Mouse (Mus musculus) limb, embryonic 13.5 days (tissue): ENCODE measurements at regions not wholly inside any gene's neighbourhood (a gene's known extent, or its start where the extent isn't known, plus 50 kb on each side); places are given as distances from the start of the nearest gene placed in this dataset.
A peak's percentile ranks its signal among the peaks of the same experiment; 100 is the strongest.

ENCODE experiments used
- ATAC-seq: fragments of 200-750 bp; cut with Nextera tagmentation; 2 replicates; pipeline ENCODE4 v1.8.0; 2017; ENCODE audit warnings: low read depth, moderate number of reproducible peaks, moderate TSS enrichment; ENCODE audit not compliant: low FRiP score
- H3K27ac ChIP-seq: fragments of 300-500 bp; sonication (generic); 2 replicates; pipeline ENCODE4 v1.5.1; 2015; ENCODE audit warnings: inconsistent platforms, mild to moderate bottlenecking, moderate library complexity
- H3K27me3 ChIP-seq: fragments of 300-500 bp; sonication (generic); 2 replicates; pipeline ENCODE4 v1.6.1; 2015; ENCODE audit warnings: mild to moderate bottlenecking, inconsistent platforms
- H3K36me3 ChIP-seq: fragments of 300-500 bp; sonication (generic); 2 replicates; pipeline ENCODE4 v1.6.1; 2015; ENCODE audit warnings: inconsistent platforms, mild to moderate bottlenecking, moderate library complexity
- H3K4me1 ChIP-seq: fragments of 300-500 bp; sonication (generic); 2 replicates; pipeline ENCODE4 v1.6.1; 2015; ENCODE audit warnings: inconsistent platforms
- H3K4me2 ChIP-seq: fragments of 300-500 bp; sonication (generic); replicated peaks from 2 replicates; pipeline ENCODE4 v1.6.1; 2015; ENCODE audit warnings: inconsistent platforms, mild to moderate bottlenecking, moderate library complexity
- H3K4me3 ChIP-seq: fragments of 300-500 bp; sonication (generic); 2 replicates; pipeline ENCODE4 v1.5.1; 2015; ENCODE audit warnings: moderate library complexity, mild to moderate bottlenecking, inconsistent platforms
- H3K9ac ChIP-seq: fragments of 300-500 bp; sonication (generic); 2 replicates; pipeline ENCODE4 v1.6.1; 2015; ENCODE audit warnings: mild to moderate bottlenecking, inconsistent platforms
- H3K9me3 ChIP-seq: fragments of 300-500 bp; sonication (generic); 2 replicates; pipeline ENCODE4 v1.6.1; 2016; ENCODE audit warnings: inconsistent platforms
- WGBS: fragments of 180-500 bp; shearing (Covaris S2); methylation state at CpG from one replicate; pipeline ENCODE4 v1.1.7; 2015; 5-methylcytosine and 5-hydroxymethylcytosine counted together

DNA sequence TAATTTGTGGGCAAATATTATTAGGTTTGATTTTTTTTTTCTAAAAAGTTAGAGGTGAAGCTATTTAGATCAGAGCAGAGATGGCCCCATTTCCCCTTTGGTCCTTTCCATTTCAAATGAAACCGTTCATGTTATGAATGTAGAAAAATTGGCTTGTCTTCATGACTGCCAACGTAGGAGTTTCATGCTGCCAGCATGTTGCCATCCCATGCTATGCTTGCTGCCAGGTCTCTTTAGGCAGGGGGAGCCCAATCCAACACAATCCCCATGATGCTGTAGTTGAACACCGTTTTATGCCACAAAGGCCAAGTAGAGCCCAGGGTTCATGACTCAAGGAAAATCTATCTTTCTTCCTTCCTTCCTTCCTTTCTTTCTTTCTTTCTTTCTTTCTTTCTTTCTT lies 259.5 kb downstream of the Abcc12 start:
- no peaks in the 10 kb centered on the region for H3K27me3 ChIP-seq
- H3K27ac ChIP-seq: no peak overlapping the region
- H3K4me2 ChIP-seq: no peak overlapping the region
- WGBS: 86% methylated on average over 3 of the region's 3 CpGs
- no peak for ATAC-seq
- no peaks in the 10 kb centered on the region for H3K4me1 ChIP-seq
- H3K36me3 ChIP-seq: no peaks in the 10 kb centered on the region
- no peak overlapping the region for H3K9ac ChIP-seq
- H3K9me3 ChIP-seq: no peaks in the 10 kb centered on the region
- no peak overlapping the region for H3K4me3 ChIP-seq

DNA sequence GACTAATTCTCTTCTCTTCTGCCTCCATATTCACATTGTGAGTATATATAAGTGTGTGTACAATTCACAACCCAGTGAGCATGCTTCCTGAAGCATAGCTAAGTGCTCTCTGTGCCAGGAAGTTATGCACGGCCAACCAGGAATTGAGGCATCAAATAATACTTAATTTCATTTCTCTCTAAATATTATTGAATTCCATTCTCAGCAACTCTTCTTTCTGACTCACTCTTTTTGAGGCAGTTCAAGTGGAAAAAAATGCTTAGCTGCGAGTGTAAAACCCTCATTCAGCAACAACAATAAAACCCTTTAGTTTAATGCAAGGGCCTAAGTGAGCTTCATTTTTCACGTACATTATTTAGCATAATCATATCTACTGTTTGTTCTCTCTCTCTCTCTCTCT lies 262.0 kb downstream of the Abcc12 start:
- H3K4me1 ChIP-seq: no peaks in the 10 kb centered on the region
- no peaks in the 10 kb centered on the region for H3K27me3 ChIP-seq
- ATAC-seq: no peak
- H3K9me3 ChIP-seq: no peaks in the 10 kb centered on the region
- no peaks in the 10 kb centered on the region for H3K36me3 ChIP-seq
- 79% methylated on average over 3 of the region's 3 CpGs for WGBS
- no peak overlapping the region for H3K4me3 ChIP-seq
- no peak overlapping the region for H3K9ac ChIP-seq
- no peak overlapping the region for H3K4me2 ChIP-seq
- no peak overlapping the region for H3K27ac ChIP-seq

DNA sequence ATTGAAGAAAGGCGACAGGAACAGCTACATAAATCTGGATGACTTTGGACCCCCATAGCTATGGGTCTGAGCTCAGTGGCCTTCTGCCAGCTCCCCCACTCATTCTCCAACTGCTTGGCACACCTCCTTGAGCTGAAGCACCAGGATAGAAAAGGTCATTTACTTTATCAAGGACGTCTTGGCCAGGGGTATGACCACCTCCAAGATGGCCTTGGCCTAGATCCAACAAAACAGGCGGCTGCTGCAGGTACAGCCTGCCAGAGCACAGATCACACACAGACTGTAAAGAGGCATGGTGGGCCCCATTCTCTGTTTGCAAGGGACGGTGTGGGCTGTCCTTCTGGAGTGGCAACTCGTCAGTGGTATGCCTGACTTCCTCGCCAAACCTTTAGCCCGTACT lies 264.2 kb downstream of the Abcc12 start:
- Histone ChIP-seq H3K27me3 (no peaks in the 10 kb centered on the region), H3K4me3 (no peak overlapping the region), H3K27ac (no peak overlapping the region), H3K4me1 (no peaks in the 10 kb centered on the region), H3K36me3 (no peaks in the 10 kb centered on the region), H3K9ac (no peak overlapping the region), H3K4me2 (no peak overlapping the region), H3K9me3 (no peaks in the 10 kb centered on the region)
- ATAC-seq: no peak
- whole genome bisulfite sequencing: 78% methylated on average over 7 of the region's 7 CpGs

DNA sequence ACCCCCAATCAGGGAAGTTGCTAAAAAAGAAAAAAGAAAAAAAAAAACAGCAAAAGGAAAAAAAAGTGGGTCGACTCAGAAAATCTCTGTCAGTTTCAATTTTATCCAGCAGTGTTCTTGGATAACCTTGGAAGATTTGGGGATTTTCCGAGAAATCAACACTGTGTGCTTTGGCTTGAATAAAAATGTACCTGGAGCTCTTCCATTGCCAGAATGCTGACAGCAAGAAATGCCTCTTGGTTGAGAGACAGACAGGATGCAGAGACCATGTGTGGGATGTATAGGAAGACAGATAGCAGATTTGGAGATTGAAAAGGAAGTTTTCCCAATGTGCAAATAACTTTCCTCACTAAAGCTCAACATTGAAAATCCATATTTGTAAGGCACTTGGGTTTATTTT lies 271.0 kb downstream of the Abcc12 start:
- no peak for ATAC-seq
- H3K9ac ChIP-seq: no peak overlapping the region
- H3K4me1 ChIP-seq: no peaks in the 10 kb centered on the region
- H3K27ac ChIP-seq: no peak overlapping the region
- 70% methylated on average over 2 of the region's 2 CpGs for WGBS
- no peaks in the 10 kb centered on the region for H3K36me3 ChIP-seq
- no peaks in the 10 kb centered on the region for H3K9me3 ChIP-seq
- H3K4me3 ChIP-seq: no peak overlapping the region
- no peak overlapping the region for H3K4me2 ChIP-seq
- H3K27me3 ChIP-seq: no peaks in the 10 kb centered on the region

DNA sequence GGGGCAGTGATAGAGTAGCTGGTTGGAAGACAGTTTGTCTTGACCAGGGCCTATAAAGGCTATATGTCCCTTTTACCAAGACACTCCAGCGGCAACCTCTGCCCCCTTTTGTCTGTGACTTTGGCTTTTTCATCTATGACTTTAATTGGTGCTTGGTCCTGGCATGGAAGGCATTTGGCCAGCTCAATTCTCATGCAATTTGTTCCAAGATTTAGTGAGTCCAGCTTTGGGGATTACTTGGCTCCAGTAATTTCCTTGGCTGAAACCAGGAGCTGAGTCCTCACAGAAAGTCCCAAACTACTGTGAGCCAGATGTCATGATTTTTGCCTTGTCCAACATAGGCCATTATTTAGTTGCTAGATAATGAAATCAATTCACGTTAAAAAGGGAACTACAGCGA lies 273.1 kb downstream of the Abcc12 start:
- H3K4me3 ChIP-seq: no peak overlapping the region
- no peaks in the 10 kb centered on the region for H3K36me3 ChIP-seq
- H3K27me3 ChIP-seq: no peaks in the 10 kb centered on the region
- no peak overlapping the region for H3K4me2 ChIP-seq
- H3K9me3 ChIP-seq: no peaks in the 10 kb centered on the region
- H3K27ac ChIP-seq: no peak overlapping the region
- no peaks in the 10 kb centered on the region for H3K4me1 ChIP-seq
- H3K9ac ChIP-seq: no peak overlapping the region
- 82% methylated on average over 3 of the region's 3 CpGs for WGBS
- ATAC-seq: no peak

DNA sequence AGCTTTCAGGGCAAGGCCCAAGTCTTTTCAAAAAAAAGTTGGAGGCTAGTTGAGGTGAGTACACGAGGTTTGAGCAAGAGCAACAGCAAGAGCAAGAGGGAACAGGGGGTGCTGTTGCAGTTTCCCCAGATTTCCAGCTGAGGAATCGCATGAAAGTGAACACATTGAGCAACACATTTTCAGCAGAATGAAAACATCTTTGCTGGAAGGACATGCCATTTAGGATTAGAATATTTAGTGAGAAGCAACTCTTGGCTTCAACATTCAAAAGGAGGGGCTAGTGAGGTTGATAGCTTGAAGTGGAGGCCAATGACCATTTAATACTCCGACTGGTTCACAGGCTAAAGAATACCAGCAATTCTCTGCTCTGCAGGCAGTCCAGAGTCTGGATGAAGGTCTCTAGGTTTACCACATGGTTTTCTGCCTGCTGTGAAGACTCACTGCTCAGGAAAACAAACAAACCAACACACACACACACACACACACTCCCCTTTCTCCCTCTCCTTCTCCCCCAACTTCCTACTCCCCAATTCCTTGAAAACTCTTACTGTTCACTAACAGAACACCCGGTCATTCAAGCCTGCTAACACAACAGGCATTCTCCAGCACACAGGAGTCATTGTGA lies 278.5 kb downstream of the Abcc12 start:
- H3K27ac ChIP-seq: no peak overlapping the region
- no peaks in the 10 kb centered on the region for H3K27me3 ChIP-seq
- H3K9me3 ChIP-seq: no peaks in the 10 kb centered on the region
- 43% methylated on average over 4 of the region's 4 CpGs for WGBS
- H3K4me1 ChIP-seq: no peaks in the 10 kb centered on the region; the same call in 1 of the 2 replicates
- no peak overlapping the region for H3K4me3 ChIP-seq
- no peak for ATAC-seq
- H3K36me3 ChIP-seq: no peaks in the 10 kb centered on the region
- no peak overlapping the region for H3K9ac ChIP-seq
- no peak overlapping the region for H3K4me2 ChIP-seq

DNA sequence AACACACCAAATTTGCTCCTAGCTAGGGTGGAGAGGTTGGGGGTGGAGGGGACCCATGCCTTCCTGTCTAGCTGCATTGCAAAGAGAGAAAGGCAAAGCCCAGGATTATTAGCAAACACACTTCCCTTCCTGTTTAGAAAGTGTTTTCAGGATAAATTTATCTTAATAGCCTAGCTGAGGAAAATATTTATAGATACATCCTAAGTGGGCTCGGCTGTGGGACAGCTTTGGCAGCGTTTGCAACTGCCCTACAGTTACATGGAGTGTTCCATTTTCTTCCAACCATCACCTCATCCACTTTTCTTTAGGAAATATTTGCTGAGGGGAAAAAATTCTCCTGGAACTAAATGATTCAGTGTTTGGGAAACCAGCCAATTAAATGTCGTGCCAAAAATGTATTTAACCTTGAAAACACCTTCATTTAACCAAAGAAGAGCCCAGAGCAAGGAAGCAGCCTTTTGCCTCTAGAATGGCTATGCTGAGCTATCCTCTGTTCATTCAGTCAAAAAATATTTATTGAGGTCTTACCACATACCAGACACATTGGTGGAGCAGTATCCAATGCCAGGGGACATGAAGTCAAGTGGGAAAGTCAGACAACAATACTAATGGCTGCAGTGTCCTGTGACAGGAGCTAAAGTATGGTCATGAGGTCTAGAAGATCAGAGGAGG lies 291.6 kb downstream of the Abcc12 start:
- Histone ChIP-seq H3K9ac (no peak overlapping the region), H3K27me3 (no peaks in the 10 kb centered on the region), H3K27ac (no peak overlapping the region), H3K4me1 (peaks cover 5% of the 10 kb centered on the region; the same call in 1 of the 2 replicates), H3K4me2 (no peak overlapping the region), H3K9me3 (no peaks in the 10 kb centered on the region), H3K36me3 (no peaks in the 10 kb centered on the region), H3K4me3 (no peak overlapping the region)
- ATAC-seq: no peak
- WGBS: 56% methylated on average over 3 of the region's 3 CpGs

DNA sequence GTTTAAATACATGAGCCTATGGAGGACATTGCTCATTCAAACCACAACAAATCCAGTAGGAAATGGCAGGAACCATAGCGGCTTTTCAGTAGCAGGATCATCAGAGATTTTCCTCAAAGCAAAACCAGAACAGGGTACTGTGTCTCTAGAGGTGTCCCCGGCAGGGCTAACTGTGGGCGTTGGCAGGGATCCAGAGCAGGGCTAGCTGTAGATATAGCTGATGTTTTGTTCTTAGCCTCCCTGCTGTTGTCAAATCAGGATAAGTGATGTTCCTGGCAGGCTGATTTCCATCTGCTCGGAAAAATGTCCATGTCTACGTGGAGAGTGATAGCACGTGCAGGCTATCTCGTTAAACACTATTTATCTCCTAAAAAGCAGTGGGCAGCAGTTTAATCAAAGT lies 297.6 kb downstream of the Abcc12 start:
- H3K4me3 ChIP-seq: no peak overlapping the region
- no peak for ATAC-seq
- H3K27ac ChIP-seq: no peak overlapping the region
- no peak overlapping the region for H3K4me2 ChIP-seq
- WGBS: 60% methylated on average over 7 of the region's 7 CpGs
- H3K36me3 ChIP-seq: no peaks in the 10 kb centered on the region
- no peaks in the 10 kb centered on the region for H3K9me3 ChIP-seq
- H3K27me3 ChIP-seq: no peaks in the 10 kb centered on the region
- peaks cover 8% of the 10 kb centered on the region for H3K4me1 ChIP-seq
- H3K9ac ChIP-seq: no peak overlapping the region

DNA sequence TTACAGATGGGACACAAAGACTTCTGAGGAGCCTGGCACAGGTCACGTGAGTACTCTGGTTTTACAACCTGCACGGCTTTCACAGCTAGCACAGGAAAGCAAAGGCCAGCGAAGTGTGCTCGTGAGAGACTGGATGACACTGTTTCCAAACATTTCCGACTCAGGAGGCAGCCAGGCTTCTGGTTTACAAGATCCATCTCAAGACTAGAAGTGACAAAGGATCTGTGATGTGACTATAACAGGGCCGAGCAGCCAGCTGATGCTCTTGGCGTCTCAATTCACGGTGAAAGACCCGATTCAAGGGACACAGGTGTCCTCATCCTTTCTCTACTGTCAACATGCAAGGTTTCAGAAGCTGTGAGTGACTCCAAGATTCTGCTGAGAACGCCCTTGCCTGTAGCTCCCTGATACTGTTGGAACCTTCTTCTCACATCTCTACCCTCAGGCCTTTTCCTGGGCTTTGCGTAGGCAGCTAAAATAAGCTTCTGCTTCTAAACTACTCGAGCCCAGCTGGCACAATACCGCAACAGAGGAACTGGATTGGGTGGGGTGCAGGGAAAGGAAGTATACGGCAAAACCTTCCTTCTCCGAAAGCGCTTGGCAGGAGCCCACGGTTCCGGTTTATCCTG lies 300.3 kb downstream of the Abcc12 start:
- Histone ChIP-seq H3K27me3 (no peaks in the 10 kb centered on the region), H3K27ac (no peak overlapping the region), H3K9ac (no peak overlapping the region), H3K4me1 (peaks cover 8% of the 10 kb centered on the region), H3K4me3 (no peak overlapping the region), H3K4me2 (no peak overlapping the region), H3K9me3 (no peaks in the 10 kb centered on the region), H3K36me3 (no peaks in the 10 kb centered on the region)
- no peak for ATAC-seq
- WGBS: 72% methylated on average over 18 of the region's 18 CpGs

DNA sequence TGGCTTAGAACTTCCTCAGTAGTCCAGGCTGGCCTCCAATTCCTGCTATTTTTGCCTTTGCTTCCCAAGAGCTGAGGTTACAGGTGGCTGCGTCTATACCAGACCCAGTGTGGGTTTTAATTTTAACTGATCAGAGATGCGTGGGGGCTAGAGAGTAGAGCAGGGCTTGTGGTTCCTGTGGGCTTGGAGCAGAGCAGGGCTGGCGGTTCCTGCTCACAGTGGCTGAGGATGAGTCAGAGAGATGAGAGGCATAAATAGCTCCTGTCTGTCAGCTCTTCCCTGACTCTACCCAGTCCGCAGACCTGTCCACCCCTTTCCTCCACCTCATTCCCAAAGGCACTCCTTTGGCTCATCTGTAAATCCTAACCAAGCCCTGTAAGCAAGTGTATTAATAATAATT lies 304.8 kb downstream of the Abcc12 start:
- 92% methylated on average over 4 of the region's 4 CpGs for WGBS
- no peak overlapping the region for H3K9ac ChIP-seq
- no peak for ATAC-seq
- H3K4me3 ChIP-seq: no peak overlapping the region
- H3K36me3 ChIP-seq: no peaks in the 10 kb centered on the region
- no peaks in the 10 kb centered on the region for H3K27me3 ChIP-seq
- H3K27ac ChIP-seq: no peak overlapping the region
- no peak overlapping the region for H3K4me2 ChIP-seq
- peaks cover 29% of the 10 kb centered on the region for H3K4me1 ChIP-seq
- no peaks in the 10 kb centered on the region for H3K9me3 ChIP-seq

DNA sequence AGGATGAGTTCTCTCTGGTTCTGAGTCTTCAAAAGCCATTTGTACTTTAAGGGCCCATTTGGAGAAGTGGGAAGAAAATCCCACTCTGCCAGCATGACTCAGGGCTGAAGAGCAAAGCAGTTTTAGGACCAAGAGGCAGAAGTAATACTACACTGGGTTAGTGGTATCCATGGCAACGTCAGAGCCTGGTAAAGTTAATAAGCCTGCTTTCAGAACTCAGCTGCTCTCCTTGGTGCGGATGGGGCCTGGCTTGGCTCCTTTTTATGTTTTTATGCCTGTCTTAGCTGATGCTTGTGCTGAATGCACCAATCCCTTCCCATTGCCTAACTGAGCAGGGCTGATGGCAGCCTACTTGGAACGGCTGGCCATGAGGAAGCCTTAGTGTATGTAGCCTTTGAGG lies 306.7 kb downstream of the Abcc12 start:
- Histone ChIP-seq H3K4me1 (peaks cover 21% of the 10 kb centered on the region), H3K4me3 (no peak overlapping the region), H3K4me2 (no peak overlapping the region), H3K27me3 (no peaks in the 10 kb centered on the region), H3K36me3 (no peaks in the 10 kb centered on the region), H3K27ac (peak overlapping the region; percentile 39; the same call in 1 of the 2 replicates), H3K9ac (no peak overlapping the region), H3K9me3 (no peaks in the 10 kb centered on the region)
- WGBS: 13% methylated on average over 3 of the region's 3 CpGs
- ATAC-seq: peak; percentile 94

DNA sequence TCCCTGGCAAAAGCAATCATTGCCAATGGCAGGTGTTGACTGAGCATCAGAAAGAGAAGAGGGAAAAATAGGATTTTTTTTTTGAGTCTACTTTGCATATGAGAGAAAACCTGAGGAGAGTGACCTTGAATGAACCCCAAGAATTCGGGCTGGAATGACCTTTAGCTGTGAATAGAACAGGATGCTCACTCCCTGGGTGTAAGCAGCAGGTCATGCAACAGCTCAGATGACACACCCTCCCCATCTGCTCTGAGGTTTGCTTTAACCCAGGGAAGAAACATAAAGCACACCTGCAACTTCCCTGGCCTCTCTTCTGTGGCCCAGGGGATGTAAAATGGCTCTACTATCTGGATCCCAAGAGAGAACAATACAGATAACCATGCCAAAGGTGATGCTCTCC lies 307.9 kb downstream of the Abcc12 start:
- Histone ChIP-seq H3K4me2 (no peak overlapping the region), H3K4me3 (no peak overlapping the region), H3K27ac (no peak overlapping the region), H3K36me3 (no peaks in the 10 kb centered on the region), H3K27me3 (no peaks in the 10 kb centered on the region), H3K4me1 (peaks cover 21% of the 10 kb centered on the region), H3K9ac (no peak overlapping the region), H3K9me3 (no peaks in the 10 kb centered on the region)
- no peak for ATAC-seq
- 29% methylated on average over 1 of the region's 1 CpGs for WGBS

DNA sequence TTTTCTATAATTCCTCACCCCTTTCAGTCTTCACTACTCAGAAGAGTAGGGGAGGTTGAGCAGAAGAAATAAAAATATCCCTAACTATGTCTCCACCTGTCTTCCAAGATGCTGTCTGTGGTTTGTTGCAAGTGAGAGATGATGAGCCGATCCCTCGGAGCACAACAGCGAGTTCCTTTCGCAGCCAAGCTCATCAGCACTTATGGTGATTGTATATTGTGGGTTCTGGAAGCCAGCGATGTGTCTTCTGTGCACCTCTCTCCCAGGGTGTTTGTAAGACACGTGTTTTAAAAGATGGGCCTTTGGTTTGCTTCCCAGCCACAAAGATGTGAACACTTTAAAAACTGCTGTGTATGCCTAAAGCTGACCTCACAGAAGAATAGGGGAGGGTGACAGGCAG lies 309.0 kb downstream of the Abcc12 start:
- WGBS: 92% methylated on average over 6 of the region's 6 CpGs
- H3K4me1 ChIP-seq: peaks cover 21% of the 10 kb centered on the region
- no peak overlapping the region for H3K4me2 ChIP-seq
- no peak overlapping the region for H3K9ac ChIP-seq
- H3K9me3 ChIP-seq: no peaks in the 10 kb centered on the region
- no peak overlapping the region for H3K27ac ChIP-seq
- no peak for ATAC-seq
- no peaks in the 10 kb centered on the region for H3K27me3 ChIP-seq
- H3K4me3 ChIP-seq: no peak overlapping the region
- no peaks in the 10 kb centered on the region for H3K36me3 ChIP-seq
